Mouse (Mus musculus): ENCODE measurements around the gene Ctdnep1.

GRCm38 (mm10) chr11:69994401-69995090, 13.6 kb downstream of the Ctdnep1 start:
- TF ChIP-seq CTCF (IDR thresholded peaks at IDR 0.05; ENCODE audit: insufficient read depth, low read depth, low read length) (no peak), POLR2A (IDR thresholded peaks at IDR 0.05; ENCODE audit: insufficient read depth, low read depth, low read length) (no peak)
